Mouse (Mus musculus) lung, postnatal 14 days (tissue): Measurements from ENCODE around the gene Dock2.

Experiments used
- DNase-seq: peaks from one replicate; pipeline ENCODE4 v3.0.0; 2021

Dock2 gene

GRCm38 (mm10) chr11:34337907-34338306 is 445.8 kb downstream of the Dock2 start:
- DNase-seq, result no peak

- no peak for DNase-seq
These were observed 451.2 kb downstream of the Dock2 start for GRCm38 (mm10) chr11:34332344-34333031.

DNA sequence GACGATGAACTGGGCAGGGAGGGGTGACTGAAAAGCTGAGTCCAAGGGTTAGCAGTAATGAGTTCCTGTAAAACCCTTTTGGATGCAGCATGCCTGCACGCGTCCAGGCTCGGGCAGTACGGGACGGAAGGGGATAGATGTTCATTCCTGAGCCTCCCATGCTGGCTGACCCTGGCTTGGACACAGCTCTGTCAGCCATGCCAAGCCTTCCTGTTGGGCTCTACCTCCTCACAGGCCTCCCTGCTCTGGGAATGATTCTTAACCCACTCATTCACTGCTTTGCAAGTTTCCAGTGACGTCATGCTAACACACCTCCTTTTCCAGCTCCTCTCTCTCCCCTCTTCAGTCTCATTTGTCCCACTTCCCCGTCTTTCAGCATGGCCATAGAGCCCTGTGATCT is 460.0 kb downstream of the Dock2 start:
- no peak for DNase-seq

DNA sequence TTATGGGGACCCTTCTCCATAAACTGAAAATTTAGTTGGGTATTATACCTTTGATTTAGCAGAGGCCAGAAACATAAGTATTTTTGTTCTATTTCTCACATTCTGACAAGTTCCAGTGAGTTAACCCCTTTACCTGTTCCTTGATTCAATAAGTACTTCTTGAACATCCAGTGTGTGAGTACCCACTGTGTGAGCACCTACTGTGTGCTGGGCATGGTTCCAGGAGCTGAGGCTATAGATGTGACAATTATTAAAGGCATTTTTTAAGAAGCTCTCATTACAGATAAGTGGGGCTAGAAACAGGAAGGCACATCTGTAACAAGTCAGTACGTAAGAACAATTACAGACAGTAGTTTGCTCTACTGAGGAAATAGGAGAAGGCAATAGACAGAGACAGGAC is 464.4 kb downstream of the Dock2 start:
- DNase-seq, result no peak

DNA sequence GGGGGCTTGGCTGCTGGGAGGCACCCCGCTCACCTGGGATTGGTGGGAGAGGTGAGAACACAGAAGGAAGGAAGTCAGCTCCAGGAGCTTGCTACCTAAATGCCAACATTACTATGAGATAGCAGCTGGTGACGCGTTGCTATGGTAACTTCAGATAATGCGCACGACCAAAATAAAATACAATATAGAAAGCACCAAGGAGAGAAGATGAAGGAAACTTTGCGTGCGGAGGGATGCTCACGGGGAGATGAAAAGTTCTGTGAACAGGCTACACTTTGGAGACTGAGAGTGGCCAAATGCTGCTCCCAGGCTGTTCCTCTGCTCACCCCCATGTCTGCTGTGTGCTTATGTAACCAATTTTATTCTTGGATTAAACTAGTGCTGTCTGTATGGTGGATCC is 466.7 kb downstream of the Dock2 start:
- DNase-seq, result no peak

GRCm38 (mm10) chr11:34316176-34316575 is 467.5 kb downstream of the Dock2 start:
- DNase-seq, result no peak

DNA sequence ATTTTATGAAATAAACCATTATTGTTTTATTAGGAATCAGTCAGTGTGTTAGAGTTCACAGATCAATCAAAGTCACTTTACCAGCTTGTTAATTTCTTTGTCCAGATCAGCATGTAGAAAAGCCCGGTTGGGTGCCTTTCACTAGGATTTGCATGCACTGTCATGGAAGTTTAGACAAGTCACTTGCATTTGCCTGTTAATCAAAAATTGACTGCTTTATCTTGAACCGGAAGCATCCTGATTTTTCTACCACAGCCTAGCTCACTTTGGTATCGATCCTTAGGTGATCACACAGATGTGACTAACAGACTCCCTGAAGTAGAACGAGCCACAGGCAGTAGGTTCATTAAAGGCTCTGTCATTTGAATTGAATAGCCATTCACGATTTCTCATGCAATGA is 468.3 kb downstream of the Dock2 start:
- DNase-seq, result no peak

DNA sequence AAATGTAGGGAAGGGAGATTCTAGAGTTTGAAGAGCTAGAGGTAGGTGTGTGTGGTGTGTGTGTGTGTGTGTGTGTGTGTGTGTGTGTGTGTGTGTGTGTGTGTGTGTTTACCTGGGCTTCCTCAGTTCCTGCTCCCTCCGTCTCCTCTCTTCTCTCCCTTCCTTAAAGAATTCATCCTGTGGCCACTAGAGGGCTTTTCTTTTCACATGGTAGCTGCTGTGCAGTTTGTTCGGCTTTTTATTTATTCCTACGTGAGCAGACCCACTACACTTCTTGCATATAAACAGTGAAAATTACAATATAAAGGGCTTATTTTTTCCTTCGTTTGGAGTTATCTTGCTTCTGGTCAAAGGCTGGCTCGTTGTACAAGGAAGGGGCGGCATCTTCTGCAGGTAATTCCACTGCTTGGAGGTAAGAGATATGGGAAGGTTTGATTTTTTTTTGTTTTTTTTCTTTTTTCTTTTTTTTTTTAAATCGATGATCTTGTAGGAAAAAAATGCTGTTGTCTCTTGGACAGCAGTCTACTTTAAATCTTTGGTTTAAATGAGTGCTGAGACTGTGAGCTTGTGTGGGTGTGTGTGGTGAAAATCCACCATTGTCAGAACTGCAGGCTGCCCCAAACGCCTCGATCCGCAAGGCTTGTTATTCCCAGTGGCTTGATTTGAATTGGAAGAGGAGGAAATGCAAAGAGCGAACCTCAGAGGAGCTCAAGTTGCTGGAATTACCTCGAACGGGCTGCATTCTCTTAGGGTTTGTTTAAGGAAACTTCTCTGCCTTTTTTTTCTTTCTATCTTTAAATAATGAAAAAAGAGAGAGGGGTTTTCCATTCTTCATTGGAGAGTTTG is 468.9 kb downstream of the Dock2 start, which contains the start of gene Fam196b:
Fam196b (plus strand) TSS at position 289 of the 846 bp plus-strand sequence.
- peak; percentile 16 for DNase-seq

GRCm38 (mm10) chr11:34312208-34312607 is 471.5 kb downstream of the Dock2 start:
- no peak for DNase-seq

- DNase-seq, result no peak
These were observed 472.0 kb downstream of the Dock2 start for GRCm38 (mm10) chr11:34311717-34312116.

DNA sequence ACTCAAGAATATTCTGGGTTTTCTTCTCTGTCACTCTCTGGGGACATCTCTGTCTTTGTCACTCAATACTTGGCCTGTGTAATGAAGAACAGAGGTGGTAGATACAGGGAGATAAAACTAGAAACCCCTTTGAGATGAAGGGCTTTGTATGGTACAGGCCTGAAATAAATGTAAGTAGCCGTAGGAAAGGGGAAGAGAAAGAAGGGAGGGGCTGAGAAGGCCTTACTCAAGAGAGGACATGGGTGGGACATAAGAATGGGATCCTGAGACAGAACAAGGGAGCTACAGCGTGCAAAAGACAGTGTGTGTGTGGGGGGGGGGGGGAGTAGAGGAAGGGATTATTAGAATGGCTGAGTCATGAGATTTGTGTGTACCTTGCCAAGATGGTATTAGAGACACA is 474.3 kb downstream of the Dock2 start:
- DNase-seq, result no peak

- DNase-seq, result no peak
These were observed 475.0 kb downstream of the Dock2 start for GRCm38 (mm10) chr11:34308731-34309130.

GRCm38 (mm10) chr11:34306231-34306630 is 477.5 kb downstream of the Dock2 start:
- DNase-seq, result no peak

DNA sequence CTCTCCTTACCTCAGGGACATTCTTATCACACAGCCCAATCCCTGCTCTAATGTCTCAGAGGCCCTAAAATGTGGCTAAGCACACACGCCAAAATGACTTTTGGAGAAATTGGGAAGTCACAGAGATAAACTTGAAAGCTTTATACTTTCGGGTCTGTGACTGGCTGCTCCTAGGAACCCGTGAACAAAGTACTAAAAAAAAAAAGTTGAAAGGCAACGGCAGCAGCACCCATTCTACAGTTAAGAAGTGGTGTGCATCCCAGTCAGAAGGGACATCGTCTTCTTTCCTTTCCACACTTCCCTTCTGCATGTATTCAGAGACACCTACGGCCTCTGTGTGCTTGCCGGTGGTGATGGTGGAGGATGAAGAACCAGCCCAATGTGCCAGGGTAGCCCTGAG is 483.6 kb downstream of the Dock2 start:
- DNase-seq, result no peak

GRCm38 (mm10) chr11:34299550-34299949 is 484.1 kb downstream of the Dock2 start:
- DNase-seq, result no peak

DNA sequence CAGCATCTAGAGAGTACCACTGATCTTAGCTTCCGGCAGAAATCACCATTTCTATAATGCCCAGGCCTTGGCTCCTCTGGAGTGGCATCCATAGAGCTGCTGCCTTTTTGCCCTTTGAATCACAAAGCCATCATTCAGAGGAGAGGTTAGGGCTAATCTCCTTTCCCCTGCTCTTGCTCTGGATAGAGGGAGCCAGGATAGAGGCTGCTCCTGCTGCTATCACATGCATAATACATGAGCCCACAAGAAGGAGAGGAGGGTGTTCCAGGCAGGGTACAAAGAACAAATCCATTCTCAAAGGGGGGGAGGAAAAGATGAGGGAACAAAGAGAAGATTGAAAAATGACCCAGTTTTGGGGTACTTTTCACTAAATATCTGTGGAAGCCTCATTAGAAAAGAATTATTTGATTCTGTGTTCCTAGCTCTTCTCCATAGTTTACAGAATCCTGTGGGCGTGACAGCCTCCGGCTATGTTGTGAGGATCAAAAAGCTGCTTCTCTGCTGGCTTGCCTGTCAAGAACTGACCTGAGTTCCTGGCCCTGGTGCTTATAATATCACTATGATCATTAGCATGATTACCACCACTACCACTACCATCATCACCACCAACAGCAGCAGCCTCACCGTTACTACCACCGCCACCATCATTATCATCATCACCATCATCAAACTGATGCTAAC is 485.9 kb downstream of the Dock2 start:
- DNase-seq, result no peak

GRCm38 (mm10) chr11:34291304-34291703 is 492.4 kb downstream of the Dock2 start:
- DNase-seq, result no peak

DNA sequence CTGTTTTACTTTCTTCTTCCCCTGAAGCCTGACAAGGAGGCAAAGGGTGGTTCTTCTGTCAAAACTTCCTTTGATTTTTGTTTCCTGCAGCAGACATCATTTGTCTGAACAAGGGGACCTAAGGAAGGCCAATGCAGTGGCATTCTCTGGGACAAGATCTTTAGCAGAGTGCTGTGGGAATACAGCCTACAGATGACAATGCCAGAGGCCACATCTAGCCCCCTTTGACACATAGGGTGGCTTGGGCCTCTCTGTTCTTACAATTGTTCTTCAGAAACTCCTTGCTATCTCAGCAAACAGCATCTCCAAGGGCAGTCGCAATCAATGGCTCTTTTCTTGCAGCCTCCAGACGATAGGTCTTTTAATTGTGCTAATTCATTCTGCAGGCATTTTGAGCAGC is 493.0 kb downstream of the Dock2 start:
- DNase-seq, result no peak

GRCm38 (mm10) chr11:34290265-34290664 is 493.4 kb downstream of the Dock2 start:
- DNase-seq, result no peak

DNA sequence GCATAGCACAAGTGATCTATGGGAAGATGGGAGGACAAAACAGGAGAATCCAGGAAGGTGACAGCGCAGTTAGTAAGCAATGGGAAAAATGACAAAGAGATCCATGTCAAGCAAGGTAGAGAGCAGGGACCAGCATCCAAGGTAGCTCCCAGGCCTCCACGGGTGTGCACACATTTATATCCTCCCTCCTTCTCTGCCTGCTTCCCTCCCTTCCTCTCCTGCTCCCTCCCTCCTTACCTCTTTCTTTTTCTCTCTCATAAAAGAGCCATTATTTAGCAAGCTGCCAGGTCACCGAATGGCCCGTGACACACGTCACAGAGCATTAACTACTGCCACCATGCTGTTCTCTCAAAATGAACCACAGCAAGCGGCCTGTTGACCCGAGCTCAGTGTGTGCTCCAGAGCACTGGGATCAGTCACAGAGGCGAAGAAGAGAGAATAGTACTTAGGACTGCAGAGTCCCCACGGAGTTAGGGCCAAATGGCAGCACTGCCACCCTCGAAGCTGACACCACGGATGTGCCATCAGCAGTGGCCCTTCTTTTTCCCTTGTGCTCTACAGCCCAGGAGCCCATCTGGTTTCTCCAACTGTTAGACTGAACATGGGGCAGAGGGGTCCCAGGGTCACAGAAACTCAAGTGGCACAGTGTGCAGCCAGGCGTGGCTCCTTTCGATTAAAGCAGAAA is 499.4 kb downstream of the Dock2 start:
- DNase-seq, result no peak

DNA sequence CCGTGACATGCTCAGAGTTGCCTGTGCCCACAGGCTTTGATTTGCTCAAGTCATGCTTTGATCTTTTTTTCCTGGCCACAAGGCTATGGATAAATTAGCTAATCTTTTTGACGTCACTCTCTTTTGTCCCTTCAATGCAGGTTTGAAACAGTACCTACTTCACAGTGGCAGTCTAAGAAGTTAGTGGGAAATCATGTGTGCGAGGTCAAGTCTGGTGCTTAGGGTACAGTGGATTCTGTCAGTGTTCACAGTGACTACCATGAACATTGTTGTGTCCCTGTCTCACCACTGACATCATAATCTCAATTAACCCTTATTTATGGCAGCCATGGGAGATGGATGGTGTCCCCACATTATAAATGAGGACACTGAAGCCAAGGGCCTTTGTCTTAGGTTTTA is 506.6 kb downstream of the Dock2 start:
- DNase-seq, result no peak

DNA sequence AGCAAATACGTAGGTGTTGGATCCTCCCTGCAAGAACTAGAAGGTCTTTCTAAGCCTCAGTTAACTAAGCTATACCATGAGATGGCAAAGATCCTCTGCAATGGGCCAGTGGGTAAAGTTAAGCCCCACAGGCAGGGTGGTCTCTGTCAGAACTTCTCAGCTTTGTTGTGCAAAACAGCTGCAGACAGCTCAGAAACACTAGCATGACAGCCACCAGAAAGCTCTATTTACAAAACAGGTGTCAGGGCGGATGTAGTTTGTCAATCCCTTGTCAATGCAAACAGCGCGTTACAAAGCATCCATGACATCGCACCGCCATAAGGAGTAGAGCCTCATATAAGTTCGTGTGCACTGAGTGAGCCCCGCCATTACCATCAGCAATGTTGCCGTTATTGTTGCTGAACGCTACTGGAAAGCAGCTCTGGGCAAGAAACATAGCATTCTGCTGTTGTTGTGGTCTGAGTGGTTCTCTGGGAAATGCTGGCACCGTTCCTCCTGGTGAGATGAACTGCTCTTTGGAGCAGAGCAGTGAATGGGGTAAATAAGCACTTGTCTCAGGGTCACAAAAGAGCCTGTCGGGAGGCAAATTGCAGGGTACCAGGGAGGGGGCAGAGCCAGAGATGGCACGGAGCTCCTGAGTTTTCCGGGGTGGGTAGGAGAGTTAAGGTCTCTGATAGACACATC is 507.2 kb downstream of the Dock2 start:
- no peak for DNase-seq

DNA sequence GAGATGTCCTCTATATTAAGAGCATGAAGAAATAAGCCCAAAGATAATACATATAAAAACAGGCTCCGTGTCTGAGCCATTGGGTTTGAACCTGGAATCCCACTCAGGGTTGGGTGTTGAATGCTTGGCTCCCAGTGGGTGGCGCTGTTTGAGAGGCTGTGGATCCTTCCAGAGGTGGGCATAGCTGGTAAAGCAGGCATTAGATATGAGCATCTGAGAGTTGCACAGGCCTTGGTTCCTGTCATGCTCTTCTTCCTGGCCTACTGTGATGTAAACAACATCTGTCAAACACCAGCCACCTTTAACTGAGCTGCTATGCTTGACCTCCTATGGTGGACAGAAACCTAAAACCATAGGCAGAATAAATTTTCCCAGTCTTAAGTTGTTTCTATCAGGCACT is 507.8 kb downstream of the Dock2 start:
- no peak for DNase-seq
